Mouse (Mus musculus) liver, embryonic 14.5 days (tissue): ENCODE data around the gene Lipt2. TPM values are rescaled to one million over a fixed set of nuclear protein-coding genes. Genes with fewer than 3 reads are reported as not detected.

Experiments
- ATAC-seq: fragments of 200-750 bp; cut with Nextera tagmentation; 2 replicates; pipeline ENCODE4 v1.8.0; 2017; ENCODE audit warnings: moderate number of reproducible peaks, mild to moderate bottlenecking, moderate library complexity; ENCODE audit not compliant: insufficient read depth
- DNase-seq, 3 experiments: peaks; one replicate each; pipeline ENCODE4 v3.0.0-alpha.2; 2012 to 2013; ENCODE audit warnings: low read depth in 3 of 3, low spot score in 3 of 3
- H3K27ac ChIP-seq: fragments of 300-500 bp; sonication (generic); 2 replicates; pipeline ENCODE4 v1.5.1; 2014; ENCODE audit warnings: moderate library complexity, mild to moderate bottlenecking, control low read depth, inconsistent platforms
- H3K27me3 ChIP-seq: fragments of 300-500 bp; sonication (generic); 2 replicates; pipeline ENCODE4 v1.6.1; 2014; ENCODE audit warnings: mild to moderate bottlenecking, low read length, moderate library complexity; ENCODE audit not compliant: control insufficient read depth, insufficient read depth
- H3K36me3 ChIP-seq: fragments of 300-500 bp; sonication (generic); replicated peaks from 2 replicates; pipeline ENCODE4 v1.6.1; 2014; ENCODE audit warnings: low read depth; ENCODE audit not compliant: control insufficient read depth, insufficient read depth
- H3K4me1 ChIP-seq, 2 experiments: fragments of 200-500 bp in 1 of 2; fragments of 300-500 bp in 1 of 2; sonication (generic) in 1 of 2; replicated peaks; 2 replicates each; pipeline ENCODE4 v1.6.1; 2012 to 2014; ENCODE audit warnings: antibody characterized with exemption in 1 of 2, inconsistent platforms in 1 of 2, low read length in 1 of 2; ENCODE audit not compliant: control insufficient read depth in 2 of 2, insufficient read depth in 2 of 2
- H3K4me2 ChIP-seq: fragments of 300-500 bp; sonication (generic); 2 replicates; pipeline ENCODE4 v1.6.1; 2014; ENCODE audit warnings: low read depth, mild to moderate bottlenecking, control low read depth, moderate library complexity
- H3K4me3 ChIP-seq, 2 experiments: fragments of 200-500 bp in 1 of 2; fragments of 300-500 bp in 1 of 2; sonication (generic) in 1 of 2; 2 replicates each; pipeline ENCODE4 v1.5.1; 2012 to 2014; ENCODE audit warnings: low read depth in 2 of 2, low read length in 2 of 2, mild to moderate bottlenecking in 2 of 2, control low read depth in 1 of 2, inconsistent platforms in 1 of 2, moderate library complexity in 1 of 2; ENCODE audit not compliant: insufficient read depth in 1 of 2
- H3K9ac ChIP-seq: fragments of 300-500 bp; sonication (generic); replicated peaks from 2 replicates; pipeline ENCODE4 v1.6.1; 2014; ENCODE audit warnings: mild to moderate bottlenecking, control low read depth, moderate library complexity
- H3K9me3 ChIP-seq: fragments of 300-500 bp; sonication (generic); 2 replicates; pipeline ENCODE4 v1.6.1; 2016; ENCODE audit warnings: low read length, mixed read lengths; ENCODE audit not compliant: control insufficient read depth
- CTCF ChIP-seq: IDR thresholded peaks from 2 replicates; pipeline ENCODE4 v1.5.1; 2016; ENCODE audit warnings: antibody characterized with exemption, low read depth, control low read depth
- EP300 ChIP-seq: IDR thresholded peaks from 2 replicates; pipeline ENCODE4 v1.6.1; 2016; ENCODE audit warnings: antibody characterized with exemption, low read depth
- WGBS: fragments of 180-500 bp; shearing (Covaris S2); extraction: QIAGEN DNeasy Blood & Tissue Kit; methylation state at CpG from one replicate; pipeline ENCODE4 v1.1.7; 2014; ENCODE audit not compliant: insufficient replicate concordance; 5-methylcytosine and 5-hydroxymethylcytosine counted together
- polyA plus RNA-seq, 2 experiments: library from polyadenylated mRNA; depleted of rRNA in 1 of 2; stranded (reverse) in 1 of 2; unstranded in 1 of 2; fragments of >200 nt; fragmentation: Nextera tagmentation in 1 of 2; extraction: Ambion mirVana in 1 of 2; gene quantifications; 2 replicates each; pipeline versions ENCODE4 v1.2.1 to v1.2.3; 2012 to 2014

Gene Lipt2
- polyA plus RNA-seq, 2 experiments = 2.8 to 5.6 TPM

- Histone ChIP-seq H3K27me3 (peaks cover 20% of the 10 kb centered on the region), H3K9ac (no peak overlapping the region), H3K4me1 (peaks cover 17 to 23% of the 10 kb centered on the region in 2 experiments), H3K4me2 (no peak overlapping the region), H3K9me3 (no peaks in the 10 kb centered on the region), H3K36me3 (no peaks in the 10 kb centered on the region), H3K4me3 (no peak overlapping the region), H3K27ac (no peak overlapping the region)
- ATAC-seq (no peak), DNase-seq (no peak)
- WGBS = 58% methylated on average over 3 of the region's 3 CpGs
- TF ChIP-seq EP300 (no peak), CTCF (no peak)
These were observed 22.5 kb downstream of the Lipt2 start for GRCm38 (mm10) chr7:100181614-100182013.

- ATAC-seq = no peak
- H3K9ac ChIP-seq = no peak overlapping the region
- no peaks in the 10 kb centered on the region for H3K9me3 ChIP-seq
- WGBS = 38% methylated on average over 3 of the region's 3 CpGs
- H3K27ac ChIP-seq = no peak overlapping the region
- peaks cover 17 to 23% of the 10 kb centered on the region in 2 experiments for H3K4me1 ChIP-seq
- no peak for TF ChIP-seq EP300
- TF ChIP-seq CTCF = no peak
- no peak for DNase-seq
- H3K27me3 ChIP-seq = peaks cover 17% of the 10 kb centered on the region
- H3K36me3 ChIP-seq = no peaks in the 10 kb centered on the region
- H3K4me3 ChIP-seq = no peak overlapping the region
- no peak overlapping the region for H3K4me2 ChIP-seq
These were observed 23.3 kb downstream of the Lipt2 start for GRCm38 (mm10) chr7:100182388-100182787.

GRCm38 (mm10) chr7:100187601-100188000 lies 28.5 kb downstream of the Lipt2 start:
- Histone ChIP-seq H3K9me3 (no peaks in the 10 kb centered on the region), H3K27me3 (no peaks in the 10 kb centered on the region; the same call in 1 of the 2 replicates), H3K36me3 (no peaks in the 10 kb centered on the region), H3K27ac (no peak overlapping the region), H3K4me3 (no peak overlapping the region), H3K4me1 (no peaks in the 10 kb centered on the region), H3K9ac (no peak overlapping the region), H3K4me2 (no peak overlapping the region)
- TF ChIP-seq EP300 = no peak
- TF ChIP-seq CTCF = peak; percentile 79
- DNase-seq (no peak), ATAC-seq (no peak)
- WGBS = 14% methylated on average over 7 of the region's 7 CpGs

GRCm38 (mm10) chr7:100190167-100190566 lies 31.1 kb downstream of the Lipt2 start:
- H3K27ac ChIP-seq = no peak overlapping the region
- 48% methylated on average over 4 of the region's 4 CpGs for WGBS
- ATAC-seq (no peak), DNase-seq (no peak)
- H3K4me1 ChIP-seq = no peaks in the 10 kb centered on the region
- H3K4me3 ChIP-seq = no peak overlapping the region
- no peaks in the 10 kb centered on the region; the same call in 1 of the 2 replicates for H3K27me3 ChIP-seq
- no peaks in the 10 kb centered on the region for H3K9me3 ChIP-seq
- H3K4me2 ChIP-seq = no peak overlapping the region
- TF ChIP-seq EP300 = no peak
- TF ChIP-seq CTCF = no peak
- H3K36me3 ChIP-seq = no peaks in the 10 kb centered on the region
- H3K9ac ChIP-seq = no peak overlapping the region

GRCm38 (mm10) chr7:100190778-100191177 lies 31.7 kb downstream of the Lipt2 start:
- Histone ChIP-seq H3K9ac (no peak overlapping the region), H3K4me1 (no peaks in the 10 kb centered on the region), H3K36me3 (no peaks in the 10 kb centered on the region), H3K4me2 (no peak overlapping the region), H3K27ac (no peak overlapping the region), H3K27me3 (no peaks in the 10 kb centered on the region; the same call in 1 of the 2 replicates), H3K9me3 (no peaks in the 10 kb centered on the region), H3K4me3 (no peak overlapping the region)
- TF ChIP-seq CTCF (peak; percentile 82), EP300 (no peak)
- 2% methylated on average over 4 of the region's 4 CpGs for WGBS
- DNase-seq (peak in 2 of 3 experiments; percentile 31 to 46), ATAC-seq (no peak)
